Mouse (Mus musculus) ES-Bruce4 (cell line): Measurements from ENCODE around the gene Hoxa3.

ENCODE experiments used
- CTCF ChIP-seq: IDR thresholded peaks from one replicate; pipeline ENCODE4 v1.8.1; 2011; ENCODE audit warnings: low read depth, low read length
- EP300 ChIP-seq: IDR thresholded peaks from 2 replicates; pipeline ENCODE4 v1.6.1; 2011; ENCODE audit warnings: low read depth, low read length; ENCODE audit not compliant: insufficient read depth
- POLR2A ChIP-seq: IDR thresholded peaks from one replicate; pipeline ENCODE4 v1.8.1; 2011; ENCODE audit warnings: low read length; ENCODE audit not compliant: insufficient read depth

DNA sequence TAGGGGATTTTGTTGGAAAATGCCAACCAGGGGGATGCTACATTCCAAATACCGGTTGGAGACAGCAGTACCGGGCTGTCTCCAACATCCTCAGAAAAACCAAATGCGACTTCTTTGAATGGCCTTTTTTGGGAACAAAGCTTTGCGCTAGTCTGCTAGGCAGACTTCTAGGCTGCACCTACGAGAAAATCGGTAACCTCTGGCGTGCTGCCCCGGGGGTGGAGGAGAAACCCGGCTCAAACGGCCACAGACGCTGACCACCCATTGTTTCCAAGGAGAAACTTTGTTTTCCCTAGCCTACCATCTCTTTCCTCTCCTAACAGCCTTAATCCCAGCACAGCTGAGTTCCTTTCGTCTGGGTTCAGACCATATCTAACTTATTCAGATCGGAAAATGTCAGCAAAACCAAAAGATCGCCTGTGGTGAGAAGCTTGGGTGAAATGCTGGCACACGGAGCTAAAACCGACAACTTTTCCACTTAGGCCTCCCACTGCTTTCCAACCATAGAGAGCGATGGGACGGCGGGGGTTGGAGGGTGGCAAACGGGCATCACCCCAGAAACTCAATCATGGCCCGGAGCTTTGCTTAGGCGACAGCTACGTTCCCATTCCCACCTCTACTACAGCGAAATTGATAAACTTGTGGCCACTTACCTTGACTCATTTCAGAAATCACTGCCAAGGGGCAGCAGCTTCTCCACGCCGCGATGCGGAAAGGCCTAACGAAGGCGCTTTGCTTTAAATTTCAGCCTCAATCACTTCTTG is 26.7 kb upstream of the Hoxa3 start:
- TF ChIP-seq CTCF (no peak), POLR2A (no peak), EP300 (no peak)
